Mouse (Mus musculus): ENCODE results near the gene Cdh5.

DNA sequence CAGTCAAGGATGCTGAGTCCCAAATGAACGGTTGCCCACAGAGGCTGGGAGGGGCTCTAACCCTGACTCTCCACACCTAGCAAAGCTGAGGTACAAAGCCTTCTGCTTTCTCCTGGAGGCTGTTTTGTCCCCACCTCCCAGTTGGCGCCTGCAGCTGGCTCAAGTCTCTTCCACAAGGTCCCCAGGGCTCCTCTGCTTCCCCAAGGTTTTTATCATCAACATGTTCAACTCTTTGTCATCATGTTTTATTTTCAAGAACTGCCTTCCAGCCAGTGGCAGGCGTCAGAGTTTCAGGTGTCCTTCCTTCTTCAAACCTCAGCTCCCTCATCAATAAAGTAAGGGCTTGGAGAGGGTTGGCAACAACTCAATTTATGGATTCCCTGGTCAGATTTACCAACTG lies 68.0 kb downstream of the Cdh5 start:
- TF ChIP-seq CTCF (IDR thresholded peaks at IDR 0.05; ENCODE audit: low read depth) (no peak), EP300 (IDR thresholded peaks at IDR 0.05; ENCODE audit: low read depth) (no peak)
